Mouse (Mus musculus) T-cell, adult 2 months (primary cell): ENCODE data around the gene Mymk.

ENCODE experiments used
- DNase-seq: peaks from one replicate; pipeline ENCODE4 v3.0.0; 2022; ENCODE audit warnings: low spot score

Gene Mymk

GRCm38 (mm10) chr2:27071978-27072377 lies at the start of gene Mymk:
Gene Mymk, minus strand, starts transcription at chr2:27072179.
- DNase-seq = no peak

- DNase-seq = no peak
Observed at GRCm38 (mm10) chr2:27120241-27120641, 48.3 kb upstream of the Mymk start.

GRCm38 (mm10) chr2:27119766-27120165 lies 47.8 kb upstream of the Mymk start:
- DNase-seq = no peak

GRCm38 (mm10) chr2:27118452-27118851 lies 46.5 kb upstream of the Mymk start:
- DNase-seq = no peak

GRCm38 (mm10) chr2:27114169-27114568 lies 42.2 kb upstream of the Mymk start:
- DNase-seq = no peak

- DNase-seq = no peak
Observed at GRCm38 (mm10) chr2:27112585-27112984, 40.6 kb upstream of the Mymk start.

GRCm38 (mm10) chr2:27109052-27109451 lies 37.1 kb upstream of the Mymk start:
- DNase-seq = no peak

- DNase-seq = no peak
Observed at GRCm38 (mm10) chr2:27108144-27108543, 36.2 kb upstream of the Mymk start.

GRCm38 (mm10) chr2:27106816-27107215 lies 34.8 kb upstream of the Mymk start:
- no peak for DNase-seq

GRCm38 (mm10) chr2:27103554-27103953 lies 31.6 kb upstream of the Mymk start:
- no peak for DNase-seq

GRCm38 (mm10) chr2:27097776-27098175 lies 25.8 kb upstream of the Mymk start:
- DNase-seq = no peak

- DNase-seq = no peak
Observed at GRCm38 (mm10) chr2:27097241-27097656, 25.3 kb upstream of the Mymk start.

GRCm38 (mm10) chr2:27096341-27096981 lies 24.5 kb upstream of the Mymk start:
- DNase-seq = no peak

GRCm38 (mm10) chr2:27095178-27095577 lies 23.2 kb upstream of the Mymk start:
- no peak for DNase-seq

- no peak for DNase-seq
Observed at GRCm38 (mm10) chr2:27089238-27089637, 17.3 kb upstream of the Mymk start.

GRCm38 (mm10) chr2:27088700-27089099 lies 16.7 kb upstream of the Mymk start:
- DNase-seq = no peak

- no peak for DNase-seq
Observed at GRCm38 (mm10) chr2:27088071-27088644, 16.2 kb upstream of the Mymk start.

GRCm38 (mm10) chr2:27087581-27087980 lies 15.6 kb upstream of the Mymk start:
- no peak for DNase-seq

- no peak for DNase-seq
Observed at GRCm38 (mm10) chr2:27086483-27087010, 14.6 kb upstream of the Mymk start.

- no peak for DNase-seq
Observed at GRCm38 (mm10) chr2:27085801-27086200, 13.8 kb upstream of the Mymk start.

- DNase-seq = peak; percentile 21
Observed at GRCm38 (mm10) chr2:27084963-27085362, 13.0 kb upstream of the Mymk start.

- no peak for DNase-seq
Observed at GRCm38 (mm10) chr2:27083761-27084475, 11.9 kb upstream of the Mymk start.

- no peak for DNase-seq
Observed at GRCm38 (mm10) chr2:27079649-27080048, 7.7 kb upstream of the Mymk start.
